Mouse (Mus musculus) stomach, embryonic 16.5 days (tissue): ENCODE results near the gene Rassf10. TPM values are rescaled to one million over a fixed set of nuclear protein-coding genes. Genes with fewer than 3 reads are reported as not detected.
A peak's percentile ranks its signal among the peaks of the same experiment; 100 is the strongest.

Experiments used
- ATAC-seq: fragments of 200-750 bp; cut with Nextera tagmentation; 2 replicates; pipeline ENCODE4 v1.8.0; 2017; ENCODE audit warnings: moderate number of reproducible peaks, moderate TSS enrichment; ENCODE audit not compliant: insufficient read depth, low FRiP score
- H3K27ac ChIP-seq: fragments of 300-500 bp; sonication (generic); 2 replicates; pipeline ENCODE4 v1.5.1; 2014; ENCODE audit warnings: low read length
- H3K27me3 ChIP-seq: fragments of 300-500 bp; sonication (generic); 2 replicates; pipeline ENCODE4 v1.6.1; 2014; ENCODE audit warnings: low read length, control low read depth, mixed read lengths; ENCODE audit not compliant: control insufficient read depth, insufficient read depth
- H3K36me3 ChIP-seq: fragments of 300-500 bp; sonication (generic); 2 replicates; pipeline ENCODE4 v1.6.1; 2014; ENCODE audit warnings: low read length; ENCODE audit not compliant: control insufficient read depth, insufficient read depth
- H3K4me1 ChIP-seq: fragments of 300-500 bp; sonication (generic); 2 replicates; pipeline ENCODE4 v1.6.1; 2014; ENCODE audit warnings: low read length, control low read depth, mixed read lengths; ENCODE audit not compliant: control insufficient read depth, insufficient read depth
- H3K4me2 ChIP-seq: fragments of 300-500 bp; sonication (generic); 2 replicates; pipeline ENCODE4 v1.6.1; 2014; ENCODE audit warnings: low read depth, low read length, mixed read lengths
- H3K4me3 ChIP-seq: fragments of 300-500 bp; sonication (generic); replicated peaks from 2 replicates; pipeline ENCODE4 v1.5.1; 2014; ENCODE audit warnings: mild to moderate bottlenecking, low read length
- H3K9ac ChIP-seq: fragments of 300-500 bp; sonication (generic); 2 replicates; pipeline ENCODE4 v1.6.1; 2014; ENCODE audit warnings: low read length
- H3K9me3 ChIP-seq: fragments of 300-500 bp; sonication (generic); replicated peaks from 2 replicates; pipeline ENCODE4 v1.6.1; 2016; ENCODE audit warnings: low read length, control low read depth; ENCODE audit not compliant: control insufficient read depth
- WGBS: fragments of 180-500 bp; shearing (Covaris S2); extraction: QIAGEN DNeasy Blood & Tissue Kit; methylation state at CpG from one replicate; pipeline ENCODE4 v1.1.7; 2014; 5-methylcytosine and 5-hydroxymethylcytosine counted together
- polyA plus RNA-seq: library from polyadenylated mRNA; unstranded; fragments of >200 nt; fragmentation: Nextera tagmentation; extraction: Ambion mirVana; gene quantifications from 2 replicates; pipeline ENCODE4 v1.2.1, GENCODE M21; 2015

Gene Rassf10
- polyA plus RNA-seq, 1 experiment from 2014 or later: 6.3 TPM

GRCm38 (mm10) chr7:112984704-112985577 lies 31.2 kb downstream of the Rassf10 start:
- peak; percentile 44 for ATAC-seq
- peak overlapping the region; percentile 25; the same call in 1 of the 2 replicates for H3K27ac ChIP-seq

DNA sequence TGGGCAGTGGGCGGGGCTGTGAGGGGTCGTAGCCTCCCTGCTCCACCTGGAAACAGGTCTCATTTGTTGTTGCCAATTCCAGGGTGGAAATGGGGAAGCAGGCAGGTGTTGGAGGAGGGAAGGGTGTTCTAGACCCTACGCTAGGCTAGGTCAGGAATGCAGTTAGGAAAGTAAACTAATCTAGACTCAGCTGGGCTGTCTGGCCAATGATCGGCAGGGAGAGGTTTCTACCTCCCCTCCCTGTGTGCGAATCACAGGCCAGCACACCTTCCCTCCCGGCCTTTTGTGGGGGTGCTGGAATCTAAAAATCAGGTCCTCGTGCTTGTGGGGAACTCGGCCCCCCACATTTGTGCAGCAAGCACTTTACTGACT lies 31.8 kb downstream of the Rassf10 start:
- peaks cover 14% of the 10 kb centered on the region for H3K4me1 ChIP-seq
- H3K9me3 ChIP-seq: no peaks in the 10 kb centered on the region
- H3K9ac ChIP-seq: no peak overlapping the region
- no peak overlapping the region for H3K4me2 ChIP-seq
- no peak overlapping the region for H3K4me3 ChIP-seq
- H3K36me3 ChIP-seq: no peaks in the 10 kb centered on the region
- no peaks in the 10 kb centered on the region for H3K27me3 ChIP-seq
- 38% methylated on average over 8 of the region's 8 CpGs for WGBS
- H3K27ac ChIP-seq: peak overlapping the region; percentile 10; the same call in 1 of the 2 replicates
- ATAC-seq: no peak; the same call in 1 of the 2 replicates

More at GRCm38 (mm10) chr7:112984704-112985577, 31.2 kb downstream of the Rassf10 start:
- peaks cover 14% of the 10 kb centered on the region for H3K4me1 ChIP-seq
- 30% methylated on average over 17 of the region's 17 CpGs for WGBS
- no peaks in the 10 kb centered on the region for H3K27me3 ChIP-seq
- H3K4me2 ChIP-seq: no peak overlapping the region
- H3K36me3 ChIP-seq: no peaks in the 10 kb centered on the region
- no peak overlapping the region for H3K4me3 ChIP-seq
- no peaks in the 10 kb centered on the region for H3K9me3 ChIP-seq
- H3K9ac ChIP-seq: no peak overlapping the region

- peak; percentile 17; the same call in 1 of the 2 replicates for ATAC-seq
- no peaks in the 10 kb centered on the region for H3K36me3 ChIP-seq
- no peak overlapping the region for H3K4me2 ChIP-seq
- no peaks in the 10 kb centered on the region for H3K27me3 ChIP-seq
- no peak overlapping the region for H3K4me3 ChIP-seq
- 0 out of 2 replicates have a peak, but pooled peaks cover 2% of the 10 kb centered on the region for H3K4me1 ChIP-seq
- peak overlapping the region; percentile 38 for H3K27ac ChIP-seq
- 62% methylated on average over 5 of the region's 5 CpGs for WGBS
- no peak overlapping the region for H3K9ac ChIP-seq
- H3K9me3 ChIP-seq: no peaks in the 10 kb centered on the region
Measured at GRCm38 (mm10) chr7:112992928-112993327, 39.2 kb downstream of the Rassf10 start.

DNA sequence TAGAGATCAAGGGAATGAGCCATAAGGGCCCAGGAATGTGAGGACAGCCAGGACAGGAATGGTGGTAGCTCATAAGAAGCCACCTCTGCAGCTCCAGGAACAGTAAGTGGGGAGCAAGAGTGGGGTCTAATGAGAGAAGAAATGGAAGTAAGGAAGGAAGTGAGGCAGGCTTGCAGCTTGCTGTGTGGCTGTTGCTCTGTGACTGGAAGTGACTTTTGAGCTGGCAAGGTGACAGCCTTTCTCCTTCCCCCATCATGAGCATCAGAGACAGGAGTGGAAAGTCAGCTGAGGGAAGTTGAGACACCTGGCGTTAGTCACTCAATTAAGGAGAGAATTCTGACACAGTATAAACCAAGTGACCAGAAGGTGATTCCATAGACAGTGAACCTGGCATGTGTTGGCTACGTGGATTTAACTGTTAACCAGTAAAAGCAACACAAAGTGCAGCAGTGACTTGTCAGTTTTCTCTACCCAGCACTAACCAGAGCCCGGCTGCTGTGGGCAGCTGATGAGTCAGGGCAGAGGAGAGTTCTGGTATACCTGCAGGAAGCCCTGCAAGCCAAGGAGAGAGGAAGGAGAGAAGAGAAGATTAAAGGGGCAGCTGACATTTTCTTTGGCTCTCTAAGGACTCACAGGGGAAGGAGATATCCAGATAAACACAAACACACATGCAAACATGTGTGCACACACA lies 49.9 kb downstream of the Rassf10 start:
- Histone ChIP-seq H3K4me3 (no peak overlapping the region), H3K9me3 (no peaks in the 10 kb centered on the region), H3K9ac (no peak overlapping the region), H3K36me3 (no peaks in the 10 kb centered on the region), H3K27me3 (no peaks in the 10 kb centered on the region), H3K4me1 (no peaks in the 10 kb centered on the region), H3K4me2 (no peak overlapping the region), H3K27ac (no peak overlapping the region)
- no peak for ATAC-seq
- WGBS: 82% methylated on average over 3 of the region's 3 CpGs

GRCm38 (mm10) chr7:113005726-113006125 lies 52.0 kb downstream of the Rassf10 start:
- no peak overlapping the region for H3K27ac ChIP-seq
- no peaks in the 10 kb centered on the region for H3K4me1 ChIP-seq
- H3K4me2 ChIP-seq: no peak overlapping the region
- H3K9me3 ChIP-seq: no peaks in the 10 kb centered on the region
- H3K27me3 ChIP-seq: no peaks in the 10 kb centered on the region
- no peaks in the 10 kb centered on the region for H3K36me3 ChIP-seq
- ATAC-seq: no peak
- H3K4me3 ChIP-seq: no peak overlapping the region
- no peak overlapping the region for H3K9ac ChIP-seq
- WGBS: 71% methylated on average over 6 of the region's 6 CpGs
